Mouse (Mus musculus): ENCODE measurements around the gene Nup43. TPM values are rescaled to one million over a fixed set of nuclear protein-coding genes. Genes with fewer than 3 reads are reported as not detected.

The Nup43 gene
- total and polyA plus RNA-seq, 2 experiments from 2014 or later, result 7.8 to 17.8 TPM

DNA sequence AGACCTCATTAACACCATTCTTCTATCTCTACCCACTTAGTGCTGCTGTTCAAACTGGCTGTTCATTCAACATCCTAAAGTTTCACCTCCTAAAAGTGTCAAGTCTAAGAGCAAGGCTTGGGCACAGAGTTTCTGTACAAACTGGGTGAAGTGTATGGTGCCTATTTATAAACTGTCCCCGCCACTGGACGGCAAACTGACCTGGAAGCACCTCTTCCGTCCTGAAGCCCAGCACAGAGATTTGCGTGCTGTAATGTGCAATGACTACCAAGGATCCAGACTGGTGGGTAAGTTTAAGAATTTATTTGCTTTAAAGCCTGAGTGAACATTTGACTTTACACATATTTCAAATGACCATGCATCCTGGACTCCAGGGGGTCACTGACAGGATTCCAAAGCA is 38.2 kb upstream of the Nup43 start:
- 88% methylated on average over 4 of the region's 4 CpGs for WGBS
- Histone ChIP-seq H3K4me2 (ENCODE audit: low read depth, low read length, poor library complexity, severe bottlenecking) (no peak overlapping the region), H3K9me3 (ENCODE audit: low read length) (no peaks in the 10 kb centered on the region), H3K4me1 (ENCODE audit: insufficient read depth, low read length) (no peaks in the 10 kb centered on the region), H3K4me3 (ENCODE audit: low read depth, low read length) (no peak overlapping the region), H3K9ac (replicated peaks; ENCODE audit: low read length, poor library complexity, severe bottlenecking) (no peak overlapping the region), H3K36me3 (ENCODE audit: insufficient read depth, low read length) (peaks cover 29% of the 10 kb centered on the region), H3K27ac (ENCODE audit: low read depth, low read length) (no peak overlapping the region), H3K27me3 (ENCODE audit: insufficient read depth, low read length) (no peaks in the 10 kb centered on the region)
- TF ChIP-seq CTCF (IDR thresholded peaks at IDR 0.05), result no peak
- no peak for ATAC-seq (ENCODE audit: low FRiP score)
- no peak for DNase-seq (ENCODE audit: low spot score)

DNA sequence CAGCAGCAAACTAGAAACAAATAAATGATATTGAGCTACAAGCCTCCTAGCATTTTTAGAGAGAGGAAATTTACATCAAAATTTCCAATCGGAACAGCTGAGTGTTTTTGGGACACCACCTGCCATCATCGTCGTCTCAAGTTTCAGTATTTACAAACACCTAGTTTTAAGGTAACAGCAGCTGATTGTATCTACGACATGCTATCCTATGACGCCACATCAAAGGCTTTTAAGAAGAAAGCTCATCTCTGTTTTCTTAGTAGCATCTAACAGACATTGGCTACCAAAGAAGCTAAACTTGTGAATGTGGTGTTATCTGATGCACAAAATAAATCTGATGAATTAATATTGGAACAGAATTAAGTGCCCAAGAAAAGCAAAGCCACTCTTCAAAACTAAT is 37.0 kb upstream of the Nup43 start:
- Histone ChIP-seq H3K4me1 (ENCODE audit: insufficient read depth, low read length) (no peaks in the 10 kb centered on the region), H3K4me3 (ENCODE audit: low read depth, low read length) (no peak overlapping the region), H3K36me3 (ENCODE audit: insufficient read depth, low read length) (peaks cover 28% of the 10 kb centered on the region), H3K9me3 (ENCODE audit: low read length) (no peaks in the 10 kb centered on the region), H3K27me3 (ENCODE audit: insufficient read depth, low read length) (no peaks in the 10 kb centered on the region), H3K4me2 (ENCODE audit: low read depth, low read length, poor library complexity, severe bottlenecking) (no peak overlapping the region), H3K27ac (ENCODE audit: low read depth, low read length) (no peak overlapping the region), H3K9ac (replicated peaks; ENCODE audit: low read length, poor library complexity, severe bottlenecking) (no peak overlapping the region)
- 92% methylated on average over 5 of the region's 5 CpGs for WGBS
- DNase-seq (ENCODE audit: low spot score) (no peak), ATAC-seq (ENCODE audit: low FRiP score) (no peak)
- no peak for TF ChIP-seq CTCF (IDR thresholded peaks at IDR 0.05)

GRCm38 (mm10) chr10:7630951-7631720 is 36.2 kb upstream of the Nup43 start:
- no peak overlapping the region for H3K9ac ChIP-seq (replicated peaks; ENCODE audit: low read length, poor library complexity, severe bottlenecking)
- no peak overlapping the region for H3K27ac ChIP-seq (ENCODE audit: low read depth, low read length)
- H3K4me3 ChIP-seq (ENCODE audit: low read depth, low read length), result no peak overlapping the region
- no peak for TF ChIP-seq CTCF (IDR thresholded peaks at IDR 0.05)
- no peaks in the 10 kb centered on the region for H3K27me3 ChIP-seq (ENCODE audit: insufficient read depth, low read length)
- no peak overlapping the region for H3K4me2 ChIP-seq (ENCODE audit: low read depth, low read length, poor library complexity, severe bottlenecking)
- WGBS, result 74% methylated on average over 16 of the region's 16 CpGs
- H3K36me3 ChIP-seq (ENCODE audit: insufficient read depth, low read length), result peaks cover 28% of the 10 kb centered on the region
- no peaks in the 10 kb centered on the region for H3K9me3 ChIP-seq (ENCODE audit: low read length)
- DNase-seq (ENCODE audit: low spot score), result no peak
- ATAC-seq (ENCODE audit: low FRiP score), result no peak
- no peaks in the 10 kb centered on the region for H3K4me1 ChIP-seq (ENCODE audit: insufficient read depth, low read length)

- H3K4me1 ChIP-seq (ENCODE audit: insufficient read depth, low read length), result no peaks in the 10 kb centered on the region
- ATAC-seq (ENCODE audit: low FRiP score), result no peak
- no peak overlapping the region for H3K27ac ChIP-seq (ENCODE audit: low read depth, low read length)
- no peak for DNase-seq (ENCODE audit: low spot score)
- no peak overlapping the region for H3K4me2 ChIP-seq (ENCODE audit: low read depth, low read length, poor library complexity, severe bottlenecking)
- H3K4me3 ChIP-seq (ENCODE audit: low read depth, low read length), result no peak overlapping the region
- H3K9ac ChIP-seq (replicated peaks; ENCODE audit: low read length, poor library complexity, severe bottlenecking), result no peak overlapping the region
- H3K27me3 ChIP-seq (ENCODE audit: insufficient read depth, low read length), result no peaks in the 10 kb centered on the region
- no peaks in the 10 kb centered on the region for H3K9me3 ChIP-seq (ENCODE audit: low read length)
- 94% methylated on average over 12 of the region's 12 CpGs for WGBS
- TF ChIP-seq CTCF (IDR thresholded peaks at IDR 0.05), result no peak
- peaks cover 36% of the 10 kb centered on the region for H3K36me3 ChIP-seq (ENCODE audit: insufficient read depth, low read length)
Measured at GRCm38 (mm10) chr10:7640366-7640765, 26.9 kb upstream of the Nup43 start.

- peaks cover 29% of the 10 kb centered on the region; the same call in 1 of the 2 replicates for H3K36me3 ChIP-seq (ENCODE audit: insufficient read depth, low read length)
Measured at GRCm38 (mm10) chr10:7645911-7646310, 21.4 kb upstream of the Nup43 start.

GRCm38 (mm10) chr10:7649059-7649458 is 18.2 kb upstream of the Nup43 start:
- TF ChIP-seq CTCF (IDR thresholded peaks at IDR 0.05), result no peak
- DNase-seq (ENCODE audit: low spot score) (no peak), ATAC-seq (ENCODE audit: low FRiP score) (no peak)
- H3K9me3 ChIP-seq (ENCODE audit: low read length), result no peaks in the 10 kb centered on the region
- H3K27me3 ChIP-seq (ENCODE audit: insufficient read depth, low read length), result no peaks in the 10 kb centered on the region
- H3K4me2 ChIP-seq (ENCODE audit: low read depth, low read length, poor library complexity, severe bottlenecking), result no peak overlapping the region
- H3K9ac ChIP-seq (replicated peaks; ENCODE audit: low read length, poor library complexity, severe bottlenecking), result no peak overlapping the region
- 83% methylated on average over 4 of the region's 4 CpGs for WGBS
- peaks cover 24% of the 10 kb centered on the region; the same call in 1 of the 2 replicates for H3K36me3 ChIP-seq (ENCODE audit: insufficient read depth, low read length)
- no peak overlapping the region for H3K27ac ChIP-seq (ENCODE audit: low read depth, low read length)
- H3K4me1 ChIP-seq (ENCODE audit: insufficient read depth, low read length), result no peaks in the 10 kb centered on the region
- H3K4me3 ChIP-seq (ENCODE audit: low read depth, low read length), result no peak overlapping the region

More at GRCm38 (mm10) chr10:7645911-7646310, 21.4 kb upstream of the Nup43 start:
- no peak for ATAC-seq (ENCODE audit: low FRiP score)
- Histone ChIP-seq H3K4me3 (ENCODE audit: low read depth, low read length) (no peak overlapping the region), H3K27me3 (ENCODE audit: insufficient read depth, low read length) (no peaks in the 10 kb centered on the region), H3K4me1 (ENCODE audit: insufficient read depth, low read length) (no peaks in the 10 kb centered on the region), H3K27ac (ENCODE audit: low read depth, low read length) (no peak overlapping the region), H3K4me2 (ENCODE audit: low read depth, low read length, poor library complexity, severe bottlenecking) (no peak overlapping the region), H3K9me3 (ENCODE audit: low read length) (no peaks in the 10 kb centered on the region), H3K9ac (replicated peaks; ENCODE audit: low read length, poor library complexity, severe bottlenecking) (no peak overlapping the region)
- no peak for TF ChIP-seq CTCF (IDR thresholded peaks at IDR 0.05)
- WGBS, result 92% methylated on average over 2 of the region's 2 CpGs
- DNase-seq (ENCODE audit: low spot score), result no peak
